Mouse (Mus musculus) heart, embryonic 14.5 days (tissue): ENCODE measurements around the gene Epb41. TPM values are rescaled to one million over a fixed set of nuclear protein-coding genes. Genes with fewer than 3 reads are reported as not detected.

Source experiments
- ATAC-seq: fragments of 200-750 bp; cut with Nextera tagmentation; 2 replicates; pipeline ENCODE4 v1.8.0; 2017; ENCODE audit warnings: low read depth, moderate TSS enrichment; ENCODE audit not compliant: insufficient number of reproducible peaks, insufficient read depth, low FRiP score
- H3K27ac ChIP-seq, 2 experiments: fragments of 200-500 bp in 1 of 2; fragments of 300-500 bp in 1 of 2; sonication (generic) in 1 of 2; replicated peaks in 1 of 2; 2 replicates each; pipeline ENCODE4 v1.5.1; 2012 to 2014; ENCODE audit warnings: low read depth in 2 of 2, low read length in 2 of 2, control low read depth in 1 of 2, mild to moderate bottlenecking in 1 of 2, mixed read lengths in 1 of 2; ENCODE audit not compliant: control insufficient read depth in 1 of 2, insufficient read depth in 1 of 2
- H3K27me3 ChIP-seq: fragments of 300-500 bp; sonication (generic); 2 replicates; pipeline ENCODE4 v1.6.1; 2014; ENCODE audit warnings: mild to moderate bottlenecking, low read length, control low read depth; ENCODE audit not compliant: control insufficient read depth, insufficient read depth
- H3K36me3 ChIP-seq: fragments of 300-500 bp; sonication (generic); 2 replicates; pipeline ENCODE4 v1.6.1; 2014; ENCODE audit warnings: mild to moderate bottlenecking, control low read depth, low read length, mixed read lengths; ENCODE audit not compliant: control insufficient read depth, insufficient read depth
- H3K4me1 ChIP-seq, 2 experiments: fragments of 200-500 bp in 1 of 2; fragments of 300-500 bp in 1 of 2; sonication (generic) in 1 of 2; 2 replicates each; pipeline ENCODE4 v1.6.1; 2012 to 2014; ENCODE audit warnings: low read length in 2 of 2, control low read depth in 1 of 2, mixed read lengths in 1 of 2; ENCODE audit not compliant: control insufficient read depth in 2 of 2, insufficient read depth in 2 of 2
- H3K4me2 ChIP-seq: fragments of 300-500 bp; sonication (generic); 2 replicates; pipeline ENCODE4 v1.6.1; 2014; ENCODE audit warnings: mild to moderate bottlenecking, low read length
- H3K4me3 ChIP-seq, 2 experiments: fragments of 200-500 bp in 1 of 2; fragments of 300-500 bp in 1 of 2; sonication (generic) in 1 of 2; 2 replicates each; pipeline ENCODE4 v1.5.1; 2012 to 2014; ENCODE audit warnings: low read length in 2 of 2, mild to moderate bottlenecking in 2 of 2, control low read depth in 1 of 2, low read depth in 1 of 2, moderate library complexity in 1 of 2; ENCODE audit not compliant: control insufficient read depth in 1 of 2, insufficient read depth in 1 of 2
- H3K9ac ChIP-seq: fragments of 300-500 bp; sonication (generic); 2 replicates; pipeline ENCODE4 v1.6.1; 2014; ENCODE audit warnings: mild to moderate bottlenecking, low read length
- H3K9me3 ChIP-seq: fragments of 300-500 bp; sonication (generic); 2 replicates; pipeline ENCODE4 v1.6.1; 2016; ENCODE audit warnings: low read length, control low read depth; ENCODE audit not compliant: control insufficient read depth
- WGBS: fragments of 180-500 bp; shearing (Covaris S2); extraction: QIAGEN DNeasy Blood & Tissue Kit; methylation state at CpG from one replicate; pipeline ENCODE4 v1.1.7; 2014; 5-methylcytosine and 5-hydroxymethylcytosine counted together
- polyA plus RNA-seq: library from polyadenylated mRNA; unstranded; fragments of >200 nt; fragmentation: Nextera tagmentation; extraction: Ambion mirVana; gene quantifications from 2 replicates; pipeline ENCODE4 v1.2.1, GENCODE M21; 2014

The Epb41 gene
- polyA plus RNA-seq, 1 experiment from 2014 or later = 45.7 TPM

GRCm38 (mm10) chr4:131899180-131899554, 176.0 kb downstream of the Epb41 start:
- Histone ChIP-seq H3K9me3 (no peaks in the 10 kb centered on the region), H3K27me3 (no peaks in the 10 kb centered on the region), H3K4me3 (no peak overlapping the region), H3K4me2 (no peak overlapping the region), H3K9ac (no peak overlapping the region), H3K27ac (0 out of 4 replicates have a peak overlapping the region, but pooled peaks of 1 of the 2 experiments have one; percentile 35), H3K4me1 (0 out of 4 replicates have a peak, but pooled peaks cover 0 to 9% of the 10 kb centered on the region in 2 experiments), H3K36me3 (peaks cover 73% of the 10 kb centered on the region)
- WGBS = 49% methylated on average over 6 of the region's 6 CpGs
- ATAC-seq = no peak

GRCm38 (mm10) chr4:131898503-131899179, 176.5 kb downstream of the Epb41 start:
- 0 out of 4 replicates have a peak, but pooled peaks cover 0 to 9% of the 10 kb centered on the region in 2 experiments for H3K4me1 ChIP-seq
- no peak overlapping the region for H3K9ac ChIP-seq
- H3K4me3 ChIP-seq = no peak overlapping the region
- no peak overlapping the region for H3K4me2 ChIP-seq
- WGBS = 82% methylated on average over 12 of the region's 12 CpGs
- ATAC-seq = no peak
- peak overlapping the region in 1 of 2 experiments; percentile 35; a peak in 1 of 4 replicates for H3K27ac ChIP-seq
- peaks cover 74% of the 10 kb centered on the region for H3K36me3 ChIP-seq
- H3K27me3 ChIP-seq = no peaks in the 10 kb centered on the region
- H3K9me3 ChIP-seq = no peaks in the 10 kb centered on the region

- H3K27ac ChIP-seq = no peak overlapping the region
- WGBS = 93% methylated on average over 8 of the region's 8 CpGs
- no peak overlapping the region for H3K4me2 ChIP-seq
- H3K27me3 ChIP-seq = no peaks in the 10 kb centered on the region
- no peak overlapping the region for H3K9ac ChIP-seq
- H3K36me3 ChIP-seq = peaks cover 83% of the 10 kb centered on the region
- H3K9me3 ChIP-seq = no peaks in the 10 kb centered on the region
- no peak for ATAC-seq
- no peak overlapping the region for H3K4me3 ChIP-seq
- 0 out of 4 replicates have a peak, but pooled peaks cover 0 to 9% of the 10 kb centered on the region in 2 experiments for H3K4me1 ChIP-seq
Observed at GRCm38 (mm10) chr4:131897787-131898186, 177.3 kb downstream of the Epb41 start.

GRCm38 (mm10) chr4:131897109-131897508, 178.0 kb downstream of the Epb41 start:
- Histone ChIP-seq H3K27me3 (no peaks in the 10 kb centered on the region), H3K27ac (no peak overlapping the region), H3K4me3 (no peak overlapping the region), H3K36me3 (peaks cover 83% of the 10 kb centered on the region), H3K9ac (no peak overlapping the region), H3K9me3 (no peaks in the 10 kb centered on the region), H3K4me1 (0 out of 4 replicates have a peak, but pooled peaks cover 0 to 9% of the 10 kb centered on the region in 2 experiments), H3K4me2 (no peak overlapping the region)
- WGBS = 94% methylated on average over 5 of the region's 5 CpGs
- ATAC-seq = no peak

- Histone ChIP-seq H3K9me3 (no peaks in the 10 kb centered on the region), H3K4me1 (0 out of 4 replicates have a peak, but pooled peaks cover 2 to 4% of the 10 kb centered on the region in 2 experiments), H3K9ac (no peak overlapping the region), H3K4me3 (no peak overlapping the region), H3K4me2 (no peak overlapping the region), H3K27ac (no peak overlapping the region), H3K27me3 (no peaks in the 10 kb centered on the region), H3K36me3 (peaks cover 69% of the 10 kb centered on the region)
- WGBS = 77% methylated on average over 3 of the region's 3 CpGs
- ATAC-seq = no peak
Observed at GRCm38 (mm10) chr4:131890692-131891091, 184.4 kb downstream of the Epb41 start.

GRCm38 (mm10) chr4:131888564-131888963, 186.6 kb downstream of the Epb41 start:
- H3K4me2 ChIP-seq = no peak overlapping the region
- 23% methylated on average over 1 of the region's 1 CpGs for WGBS
- H3K27ac ChIP-seq = no peak overlapping the region
- no peak overlapping the region for H3K4me3 ChIP-seq
- ATAC-seq = no peak
- H3K4me1 ChIP-seq = peaks cover 6 to 23% of the 10 kb centered on the region in 2 experiments; a peak in 3 of 4 replicates
- no peaks in the 10 kb centered on the region for H3K9me3 ChIP-seq
- no peaks in the 10 kb centered on the region for H3K27me3 ChIP-seq
- H3K9ac ChIP-seq = no peak overlapping the region
- peaks cover 65% of the 10 kb centered on the region for H3K36me3 ChIP-seq

GRCm38 (mm10) chr4:131885376-131885775, 189.7 kb downstream of the Epb41 start:
- WGBS = 64% methylated on average over 6 of the region's 6 CpGs
- H3K9ac ChIP-seq = no peak overlapping the region
- no peak overlapping the region for H3K4me3 ChIP-seq
- H3K36me3 ChIP-seq = peaks cover 37% of the 10 kb centered on the region
- ATAC-seq = no peak
- no peaks in the 10 kb centered on the region for H3K27me3 ChIP-seq
- no peak overlapping the region for H3K27ac ChIP-seq
- peaks cover 10 to 42% of the 10 kb centered on the region in 2 experiments; a peak in 3 of 4 replicates for H3K4me1 ChIP-seq
- no peaks in the 10 kb centered on the region for H3K9me3 ChIP-seq
- H3K4me2 ChIP-seq = no peak overlapping the region
